Mouse (Mus musculus) C2C12 (cell line): ENCODE data around the gene Src. TPM values are rescaled to one million over a fixed set of nuclear protein-coding genes. Genes with fewer than 3 reads are reported as not detected.

Experiments used
- H3K27me3 ChIP-seq: one replicate; pipeline ENCODE4 v1.6.1; 2011; ENCODE audit not compliant: control insufficient read depth, insufficient read depth, insufficient read length
- H3K36me3 ChIP-seq: one replicate; pipeline ENCODE4 v1.6.1; 2011; ENCODE audit not compliant: control insufficient read depth, insufficient read depth
- H3K4me3 ChIP-seq: one replicate; pipeline ENCODE4 v1.5.1; 2011; ENCODE audit warnings: mild to moderate bottlenecking, control low read depth; ENCODE audit not compliant: poor library complexity, insufficient read depth, severe bottlenecking
- H3K79me2 ChIP-seq: one replicate; pipeline ENCODE4 v1.6.1; 2011; ENCODE audit not compliant: control insufficient read depth, insufficient read depth
- H3K79me3 ChIP-seq: one replicate; pipeline ENCODE4 v1.6.1; 2011; ENCODE audit warnings: low read depth, control low read depth
- H3ac ChIP-seq: one replicate; pipeline ENCODE3; 2011; ENCODE audit warnings: low read depth; ENCODE audit not compliant: control insufficient read depth, insufficient read length
- CEBPB ChIP-seq: IDR thresholded peaks from one replicate; pipeline ENCODE4 v1.6.1; 2011; ENCODE audit warnings: low read depth, mild to moderate bottlenecking, control low read depth, moderate library complexity
- CTCF ChIP-seq: IDR thresholded peaks from one replicate; pipeline ENCODE4 v1.5.1; 2011; ENCODE audit not compliant: control insufficient read depth, insufficient read depth, insufficient read length
- FOSL1 ChIP-seq: IDR thresholded peaks from one replicate; pipeline ENCODE4 v1.8.0; 2011; ENCODE audit warnings: mild to moderate bottlenecking, low read length; ENCODE audit not compliant: poor library complexity, insufficient read depth, severe bottlenecking
- MAX ChIP-seq: IDR thresholded peaks from one replicate; pipeline ENCODE4 v1.6.1; 2011; ENCODE audit warnings: mild to moderate bottlenecking, control low read depth
- MYOD1 ChIP-seq: IDR thresholded peaks from one replicate; pipeline ENCODE4 v1.6.1; 2011; ENCODE audit warnings: low read depth; ENCODE audit not compliant: control insufficient read depth, insufficient read length
- MYOG ChIP-seq: IDR thresholded peaks from one replicate; pipeline ENCODE4 v1.6.1; 2011; ENCODE audit not compliant: control insufficient read depth, insufficient read length; ENCODE audit errors: extremely low read depth
- USF1 ChIP-seq: IDR thresholded peaks from one replicate; pipeline ENCODE4 v1.6.1; 2011; ENCODE audit warnings: low read depth, mild to moderate bottlenecking, control low read depth, moderate library complexity
- polyA plus RNA-seq: library from polyadenylated mRNA; unstranded; fragments of >200 nt; fragmentation: generic; extraction: Trizol; gene quantifications from one replicate; pipeline ENCODE4 v1.2.1, GENCODE M21; 2012; ENCODE audit warnings: missing spikeins

Src gene
- polyA plus RNA-seq, 1 experiment = 29.3 TPM

- peak overlapping the region; percentile 52 for H3ac ChIP-seq
- peaks cover 30% of the 10 kb centered on the region for H3K36me3 ChIP-seq
- H3K27me3 ChIP-seq = no peaks in the 10 kb centered on the region
- peaks cover 44% of the 10 kb centered on the region for H3K79me3 ChIP-seq
- TF ChIP-seq CEBPB = no peak
- peak; percentile 41 for TF ChIP-seq MAX
- H3K4me3 ChIP-seq = peak overlapping the region; percentile 18
- H3K79me2 ChIP-seq = peaks cover 77% of the 10 kb centered on the region
These were observed 30.1 kb downstream of the Src start for GRCm38 (mm10) chr2:157448356-157448755.

GRCm38 (mm10) chr2:157450905-157451304, 32.7 kb downstream of the Src start:
- Histone ChIP-seq H3K27me3 (no peaks in the 10 kb centered on the region), H3ac (no peak overlapping the region), H3K36me3 (peaks cover 14% of the 10 kb centered on the region), H3K4me3 (no peak overlapping the region), H3K79me3 (peaks cover 36% of the 10 kb centered on the region), H3K79me2 (peaks cover 80% of the 10 kb centered on the region)
- TF ChIP-seq CEBPB = no peak
- TF ChIP-seq MYOD1 = no peak
- no peak for TF ChIP-seq MYOG
- no peak for TF ChIP-seq USF1
- TF ChIP-seq CTCF = no peak
- TF ChIP-seq FOSL1 = no peak
- TF ChIP-seq MAX = no peak

GRCm38 (mm10) chr2:157451372-157452040, 33.3 kb downstream of the Src start:
- TF ChIP-seq CEBPB (peak; percentile 8), MYOD1 (no peak), FOSL1 (peak; percentile 84), USF1 (no peak), MAX (peak; percentile 47), MYOG (no peak), CTCF (no peak)
- peaks cover 74% of the 10 kb centered on the region for H3K79me2 ChIP-seq
- H3K4me3 ChIP-seq = no peak overlapping the region
- peak overlapping the region; percentile 52 for H3ac ChIP-seq
- peaks cover 14% of the 10 kb centered on the region for H3K36me3 ChIP-seq
- H3K27me3 ChIP-seq = no peaks in the 10 kb centered on the region
- H3K79me3 ChIP-seq = peaks cover 31% of the 10 kb centered on the region

- peaks cover 14% of the 10 kb centered on the region for H3K79me3 ChIP-seq
- H3K36me3 ChIP-seq = peaks cover 50% of the 10 kb centered on the region
- no peaks in the 10 kb centered on the region for H3K27me3 ChIP-seq
- peak overlapping the region; percentile 47 for H3ac ChIP-seq
- TF ChIP-seq MYOD1 = no peak
- TF ChIP-seq USF1 = no peak
- no peak for TF ChIP-seq FOSL1
- TF ChIP-seq MYOG = no peak
- peak; percentile 100 for TF ChIP-seq CTCF
- no peak for TF ChIP-seq CEBPB
- peak; percentile 94 for TF ChIP-seq MAX
- no peak overlapping the region for H3K4me3 ChIP-seq
- peaks cover 36% of the 10 kb centered on the region for H3K79me2 ChIP-seq
These were observed 39.0 kb downstream of the Src start for GRCm38 (mm10) chr2:157457100-157457806.

- no peak overlapping the region for H3K4me3 ChIP-seq
- H3K79me2 ChIP-seq = peaks cover 24% of the 10 kb centered on the region
- H3K27me3 ChIP-seq = no peaks in the 10 kb centered on the region
- TF ChIP-seq USF1 = no peak
- TF ChIP-seq CTCF = peak; percentile 85
- H3ac ChIP-seq = no peak overlapping the region
- H3K36me3 ChIP-seq = peaks cover 56% of the 10 kb centered on the region
- peaks cover 5% of the 10 kb centered on the region for H3K79me3 ChIP-seq
These were observed 40.2 kb downstream of the Src start for GRCm38 (mm10) chr2:157458472-157458871.

GRCm38 (mm10) chr2:157459736-157460135, 41.5 kb downstream of the Src start:
- TF ChIP-seq MYOD1 (no peak), USF1 (no peak), MYOG (no peak), FOSL1 (no peak)
- H3K27me3 ChIP-seq = no peaks in the 10 kb centered on the region
- peaks cover 64% of the 10 kb centered on the region for H3K36me3 ChIP-seq
- peaks cover 11% of the 10 kb centered on the region for H3K79me2 ChIP-seq
- H3K79me3 ChIP-seq = no peaks in the 10 kb centered on the region
- H3ac ChIP-seq = no peak overlapping the region
- no peak overlapping the region for H3K4me3 ChIP-seq
